Comparison of ENCODE assay signal across 9 mouse cellular contexts in the genomic region with DNA sequence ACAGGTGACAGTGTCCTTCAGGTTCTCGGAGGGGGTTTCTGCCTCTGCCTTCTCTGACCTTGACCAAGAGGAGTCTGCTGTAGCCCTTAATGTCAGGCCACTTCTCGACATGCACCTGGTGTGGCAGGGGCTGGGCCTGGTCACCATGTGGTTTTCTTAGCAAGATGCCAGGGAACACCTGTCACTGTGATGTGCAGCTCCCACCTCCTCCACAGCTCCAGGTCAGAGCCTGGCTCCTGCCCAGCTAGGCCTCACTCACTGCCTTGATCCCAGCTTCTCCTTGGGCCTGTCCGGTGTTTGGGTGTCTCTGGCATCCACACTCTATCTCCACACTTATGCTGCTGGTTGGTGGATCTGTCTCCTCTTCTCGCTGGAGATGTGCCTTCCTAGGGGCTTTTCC.
DNase-seq lines count a peak whose midpoint lies in the region; ATAC-seq and TF ChIP-seq lines count a peak whose summit lies in the region.
"Had no signal": no experiment of that assay in that cellular context is flagged by ENCODE, and none has a peak within 500 bp of the region (broad histone marks: within the 10 kb centered on the region; RNA-seq: fewer than 3 reads in every experiment).

No protein-coding gene starts in this region.

- no peaks in the 10 kb centered on the region for H3K36me3 ChIP-seq in heart, embryonic 10.5 days
- no peaks in the 10 kb centered on the region for H3K36me3 ChIP-seq in kidney, embryonic 15.5 days
- no peaks in the 10 kb centered on the region for H3K36me3 ChIP-seq in kidney, embryonic 14.5 days (ENCODE audit: control insufficient read depth, insufficient read depth, low read length)

- 0 out of 2 replicates have a peak overlapping the region, but pooled peaks have one; percentile 6 for H3K4me3 ChIP-seq in heart, embryonic 10.5 days
- H3K4me3 ChIP-seq in kidney, embryonic 15.5 days (replicated peaks): no peak overlapping the region
- no peak overlapping the region for H3K4me3 ChIP-seq in kidney, embryonic 14.5 days (ENCODE audit: low read length)
- H3K4me3 ChIP-seq in cerebellum, adult 2 months (replicated peaks; ENCODE audit: insufficient read depth, low read depth, low read length): no peak overlapping the region

- no peaks in the 10 kb centered on the region for H3K9me3 ChIP-seq in heart, embryonic 10.5 days
- H3K9me3 ChIP-seq in kidney, embryonic 15.5 days (replicated peaks): no peaks in the 10 kb centered on the region
- H3K9me3 ChIP-seq in kidney, embryonic 14.5 days (ENCODE audit: control insufficient read depth, low read length): no peaks in the 10 kb centered on the region

- peaks cover 79% of the 10 kb centered on the region for H3K4me1 ChIP-seq in heart, embryonic 10.5 days
- peaks cover 80% of the 10 kb centered on the region for H3K4me1 ChIP-seq in kidney, embryonic 15.5 days
- H3K4me1 ChIP-seq in kidney, embryonic 14.5 days (ENCODE audit: control insufficient read depth, insufficient read depth, low read length): peaks cover 61% of the 10 kb centered on the region
- peaks cover 45% of the 10 kb centered on the region for H3K4me1 ChIP-seq in cerebellum, adult 2 months (ENCODE audit: control insufficient read depth, insufficient read depth, low read length)

- no peak overlapping the region for H3K4me2 ChIP-seq in kidney, embryonic 15.5 days
- no peak overlapping the region for H3K4me2 ChIP-seq in kidney, embryonic 14.5 days (replicated peaks; ENCODE audit: low read depth, low read length)

- TF ChIP-seq CTCF in cerebellum, adult 2 months (IDR thresholded peaks at IDR 0.05; ENCODE audit: borderline replicate concordance, insufficient read depth, low read depth, low read length): no peak

- WGBS in heart, embryonic 10.5 days: 54% methylated on average over 4 of the region's 4 CpGs
- 60% methylated on average over 4 of the region's 4 CpGs for WGBS in kidney, embryonic 15.5 days
- 47% methylated on average over 4 of the region's 4 CpGs for WGBS in kidney, embryonic 14.5 days
- WGBS in cerebellum, adult 2 months: 35% methylated on average over 4 of the region's 4 CpGs

- DNase-seq in heart, embryonic 10.5 days (ENCODE audit: low spot score): no peak
- no peak for DNase-seq in heart, postnatal 25 days (ENCODE audit: low spot score)
- peak; percentile 12 for DNase-seq in 416B (ENCODE audit: low read depth)
- peak; percentile 52 to 60 for DNase-seq in cerebellum, adult 2 months
- no peak for DNase-seq in adrenal gland, postnatal 4 days (ENCODE audit: low spot score in 2 of 2)

- intact Hi-C loops in heart, postnatal 25 days (cut with DNase I): no loop called here

- H3K27ac ChIP-seq in heart, embryonic 10.5 days: peak overlapping the region; percentile 80
- peak overlapping the region; percentile 59 for H3K27ac ChIP-seq in kidney, embryonic 15.5 days
- H3K27ac ChIP-seq in kidney, embryonic 14.5 days (ENCODE audit: low read depth, low read length): no peak overlapping the region
- peak overlapping the region; percentile 29 for H3K27ac ChIP-seq in cerebellum, adult 2 months (ENCODE audit: insufficient read depth, low read length)

- no peak for ATAC-seq in kidney, embryonic 15.5 days (replicated peaks; ENCODE audit: low FRiP score)
- no peak for ATAC-seq in kidney, embryonic 14.5 days (ENCODE audit: low FRiP score, low TSS enrichment)
- no peak for ATAC-seq in activated CD4-positive, CD25-positive, alpha-beta regulatory T cell, adult 4 months
- ATAC-seq: inflammation-experienced regulatory T-cells, adult 6 months had no signal

- H3K27me3 ChIP-seq in heart, embryonic 10.5 days (ENCODE audit: insufficient read depth, poor library complexity, severe bottlenecking): no peaks in the 10 kb centered on the region
- no peaks in the 10 kb centered on the region for H3K27me3 ChIP-seq in kidney, embryonic 15.5 days
- H3K27me3 ChIP-seq in kidney, embryonic 14.5 days (ENCODE audit: control insufficient read depth, insufficient read depth, low read length): no peaks in the 10 kb centered on the region
- H3K27me3 ChIP-seq in cerebellum, adult 2 months (ENCODE audit: control insufficient read depth, insufficient read depth, low read length): no peaks in the 10 kb centered on the region

- TF ChIP-seq POLR2A in cerebellum, adult 2 months (IDR thresholded peaks at IDR 0.05; ENCODE audit: borderline replicate concordance, insufficient read depth, low read length): no peak

- H3K9ac ChIP-seq in kidney, embryonic 15.5 days: no peak overlapping the region
- no peak overlapping the region for H3K9ac ChIP-seq in kidney, embryonic 14.5 days (ENCODE audit: low read depth, low read length)

Comparison
In these comparisons a context has a peak if more than half of its experiments do, and no peak if none do; other contexts are left out.
1. DNase-seq: peak in 416B (single experiment) and cerebellum, adult 2 months (2 of 2); none in heart, embryonic 10.5 days (single experiment), heart, postnatal 25 days (single experiment) and adrenal gland, postnatal 4 days (0 of 2).